Mouse (Mus musculus) ES-E14 (cell line): Measurements from ENCODE around the gene Pitpnc1. TPM values are rescaled to one million over a fixed set of nuclear protein-coding genes. Genes with fewer than 3 reads are reported as not detected.

Experiments
- DNase-seq: peaks from one replicate; pipeline ENCODE4 v3.0.0-alpha.2; 2013; ENCODE audit warnings: low read depth, low spot score
- H3K27ac ChIP-seq: 2 replicates; pipeline ENCODE4 v1.5.1; 2012; ENCODE audit warnings: low read depth, mild to moderate bottlenecking, low read length, moderate library complexity, mixed read lengths; ENCODE audit not compliant: poor library complexity, insufficient read depth, severe bottlenecking
- H3K36me3 ChIP-seq: 2 replicates; pipeline ENCODE4 v1.6.1; 2012; ENCODE audit warnings: mild to moderate bottlenecking, low read length, moderate library complexity, mixed read lengths; ENCODE audit not compliant: control insufficient read depth, poor library complexity, insufficient read depth, severe bottlenecking
- H3K4me1 ChIP-seq, 2 experiments: fragments of 150-350 bp in 1 of 2; sonication (generic) in 1 of 2; 2 replicates each; pipeline ENCODE4 v1.6.1; 2012; ENCODE audit warnings: low read length in 2 of 2, mild to moderate bottlenecking in 1 of 2, mixed read lengths in 1 of 2; ENCODE audit not compliant: control insufficient read depth in 2 of 2, insufficient read depth in 2 of 2, poor library complexity in 1 of 2
- H3K4me3 ChIP-seq, 2 experiments: fragments of 150-350 bp in 1 of 2; sonication (generic) in 1 of 2; 2 replicates each; pipeline ENCODE4 v1.5.1; 2012; ENCODE audit warnings: low read length in 2 of 2, low read depth in 1 of 2, mild to moderate bottlenecking in 1 of 2, mixed read lengths in 1 of 2; ENCODE audit not compliant: insufficient read depth in 1 of 2, poor library complexity in 1 of 2, severe bottlenecking in 1 of 2
- H3K9ac ChIP-seq: 2 replicates; pipeline ENCODE4 v1.6.1; 2012; ENCODE audit warnings: low read depth, mild to moderate bottlenecking, low read length, mixed read lengths; ENCODE audit not compliant: poor library complexity, insufficient read depth, severe bottlenecking
- H3K9me3 ChIP-seq: fragments of 150-350 bp; sonication (generic); 2 replicates; pipeline ENCODE4 v1.6.1; 2012; ENCODE audit warnings: low read depth, mild to moderate bottlenecking, low read length; ENCODE audit not compliant: control insufficient read depth, insufficient read depth
- CHD2 ChIP-seq: IDR thresholded peaks from 2 replicates; pipeline ENCODE4 v1.6.1; 2014; ENCODE audit warnings: mild to moderate bottlenecking, low read depth, low read length, inconsistent platforms
- HCFC1 ChIP-seq: IDR thresholded peaks from 2 replicates; pipeline ENCODE4 v1.6.1; 2012; ENCODE audit warnings: low read length, inconsistent platforms, borderline replicate concordance; ENCODE audit not compliant: insufficient read depth
- MAFK ChIP-seq: IDR thresholded peaks from 2 replicates; pipeline ENCODE4 v1.6.1; 2014; ENCODE audit warnings: mild to moderate bottlenecking, low read depth, low read length, inconsistent platforms; ENCODE audit not compliant: insufficient read depth
- ZC3H11A ChIP-seq: IDR thresholded peaks from 2 replicates; pipeline ENCODE4 v1.6.1; 2012; ENCODE audit warnings: low read depth, mild to moderate bottlenecking, inconsistent platforms, low read length, borderline replicate concordance
- ZNF384 ChIP-seq: IDR thresholded peaks from 2 replicates; pipeline ENCODE4 v1.6.1; 2012; ENCODE audit warnings: low read depth, low read length, inconsistent platforms
- in situ Hi-C, 2 experiments: fragments of 600-800 bp; cut with MboI; formaldehyde crosslinking; loops; one replicate each; pipeline ENCODE4 v1.15.1; 2025; ENCODE audit warnings: low sequenced_read_pairs in 2 of 2, inconsistent platforms in 1 of 2; ENCODE audit not compliant: unreplicated experiment in 2 of 2
- total RNA-seq: library from RNA; depleted of rRNA; stranded (reverse); fragments of 300-350 nt; gene quantifications from 2 replicates; pipeline ENCODE4 v1.2.3, GENCODE M21; 2012

The Pitpnc1 gene
- total RNA-seq, 1 experiment, result 37.3 TPM

GRCm38 (mm10) chr11:107310338-107311121 is 160.0 kb downstream of the Pitpnc1 start:
- in situ Hi-C loops, result no loop called here
- TF ChIP-seq MAFK (no peak), ZC3H11A (no peak), ZNF384 (no peak), HCFC1 (no peak), CHD2 (no peak)
- Histone ChIP-seq H3K4me3 (peak overlapping the region in 1 of 2 experiments; percentile 13; a peak in 1 of 4 replicates), H3K9ac (peak overlapping the region; percentile 48), H3K36me3 (peaks cover 10% of the 10 kb centered on the region; the same call in 1 of the 2 replicates), H3K4me1 (peaks cover 3 to 10% of the 10 kb centered on the region in 2 experiments; a peak in 2 of 4 replicates), H3K9me3 (no peaks in the 10 kb centered on the region), H3K27ac (peak overlapping the region; percentile 56; the same call in 1 of the 2 replicates)
- DNase-seq, result no peak

- in situ Hi-C loops, result no loop called here
- no peak overlapping the region for H3K9ac ChIP-seq
- peaks cover 4% of the 10 kb centered on the region; the same call in 1 of the 2 replicates for H3K36me3 ChIP-seq
- no peak overlapping the region for H3K4me3 ChIP-seq
- DNase-seq, result no peak
- peaks cover 3 to 9% of the 10 kb centered on the region in 2 experiments; a peak in 2 of 4 replicates for H3K4me1 ChIP-seq
- no peak overlapping the region for H3K27ac ChIP-seq
- TF ChIP-seq CHD2, result no peak
- peak; percentile 21; the same call in 1 of the 2 replicates for TF ChIP-seq ZNF384
- TF ChIP-seq MAFK, result no peak
- TF ChIP-seq HCFC1, result no peak
- no peak for TF ChIP-seq ZC3H11A
- no peaks in the 10 kb centered on the region for H3K9me3 ChIP-seq
These were observed 164.3 kb downstream of the Pitpnc1 start for GRCm38 (mm10) chr11:107306170-107306569.

GRCm38 (mm10) chr11:107302141-107302540 is 168.4 kb downstream of the Pitpnc1 start:
- no peak overlapping the region for H3K9ac ChIP-seq
- peaks cover 4% of the 10 kb centered on the region; the same call in 1 of the 2 replicates for H3K36me3 ChIP-seq
- H3K4me3 ChIP-seq, result no peak overlapping the region
- no peaks in the 10 kb centered on the region for H3K9me3 ChIP-seq
- H3K4me1 ChIP-seq, result peaks cover 0 to 8% of the 10 kb centered on the region in 2 experiments; a peak in 1 of 4 replicates
- TF ChIP-seq CHD2 (no peak), MAFK (no peak), HCFC1 (no peak), ZNF384 (no peak), ZC3H11A (no peak)
- DNase-seq, result no peak
- H3K27ac ChIP-seq, result no peak overlapping the region
- in situ Hi-C loops, result no loop called here

DNA sequence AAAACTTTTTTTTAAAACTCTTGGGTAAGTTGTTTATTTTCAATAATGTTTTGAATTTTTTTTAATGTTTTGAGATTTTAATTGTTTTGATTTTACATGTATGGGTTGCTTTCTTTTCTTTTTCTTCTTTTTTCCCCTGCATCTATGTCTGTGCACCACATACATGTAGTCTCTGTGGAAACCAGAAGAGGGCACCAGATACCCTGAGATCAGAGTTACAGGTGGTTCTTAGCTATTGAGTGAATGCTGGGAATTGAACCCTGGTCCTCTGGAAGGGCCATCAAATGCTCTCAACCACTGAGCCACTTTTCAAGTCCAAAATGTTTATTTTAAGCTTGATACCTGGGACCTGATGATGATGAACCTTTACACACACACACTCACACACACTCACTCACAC is 170.3 kb downstream of the Pitpnc1 start:
- Histone ChIP-seq H3K4me3 (no peak overlapping the region), H3K27ac (no peak overlapping the region), H3K4me1 (peaks cover 0 to 8% of the 10 kb centered on the region in 2 experiments; a peak in 1 of 4 replicates), H3K9ac (no peak overlapping the region), H3K36me3 (peaks cover 5% of the 10 kb centered on the region; the same call in 1 of the 2 replicates), H3K9me3 (no peaks in the 10 kb centered on the region)
- TF ChIP-seq ZNF384, result no peak
- no peak for TF ChIP-seq HCFC1
- TF ChIP-seq MAFK, result no peak
- no peak for DNase-seq
- in situ Hi-C loops, result no loop called here
